ENCODE assay signal across 8 mouse cellular contexts in the genomic region with DNA sequence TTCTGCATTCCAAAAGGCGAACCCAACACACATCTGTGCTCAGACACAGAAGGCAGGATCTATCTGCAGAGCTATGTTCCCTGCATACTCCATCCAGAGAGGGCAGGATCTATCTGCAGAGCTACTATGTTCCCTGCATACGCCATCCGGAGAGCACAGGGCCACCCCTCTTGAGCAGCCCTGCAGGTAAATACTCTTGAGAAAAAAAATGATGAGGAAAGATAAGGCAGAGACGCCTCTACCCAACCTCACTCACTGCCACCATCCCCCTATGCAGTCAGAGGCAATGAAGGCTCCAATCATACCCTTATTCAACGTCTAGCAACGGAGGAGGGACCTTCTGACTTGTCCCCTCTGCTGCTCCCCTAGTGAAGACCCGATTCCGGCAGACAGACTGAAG. TPM values are rescaled to one million over a fixed set of nuclear protein-coding genes. Genes with fewer than 3 reads are reported as not detected.
A peak's percentile ranks its signal among the peaks of the same experiment; 100 is the strongest.
DNase-seq lines count a peak whose midpoint lies in the region; ATAC-seq and TF ChIP-seq lines count a peak whose summit lies in the region.
"Had no signal": no experiment of that assay in that cellular context is flagged by ENCODE, and none has a peak within 500 bp of the region (broad histone marks: within the 10 kb centered on the region; RNA-seq: fewer than 3 reads in every experiment).

No protein-coding gene starts in this region.

- 0 out of 2 replicates have a peak, but pooled peaks have one; percentile 25 for TF ChIP-seq POLR2A in embryonic fibroblast, embryonic 13.5 days (IDR thresholded peaks at IDR 0.05; ENCODE audit: low read depth, low read length)

- peaks cover 51% of the 10 kb centered on the region for H3K4me1 ChIP-seq in lung, embryonic 15.5 days
- peaks cover 11% of the 10 kb centered on the region for H3K4me1 ChIP-seq in embryonic fibroblast, embryonic 13.5 days (ENCODE audit: control insufficient read depth, insufficient read depth, low read length)
- peaks cover 15% of the 10 kb centered on the region for H3K4me1 ChIP-seq in intestine, embryonic 16.5 days (ENCODE audit: control insufficient read depth, insufficient read depth, low read length)
- peaks cover 20% of the 10 kb centered on the region for H3K4me1 ChIP-seq in neural tube, embryonic 14.5 days (ENCODE audit: control insufficient read depth, insufficient read depth, low read length)

- DNase-seq in lung, postnatal 14 days = no peak
- DNase-seq in left cerebral cortex, adult 9 months (ENCODE audit: low spot score in 2 of 2) = no peak
- no peak for DNase-seq in Muller cell, postnatal 12 days (ENCODE audit: inconsistent ontology term)
- DNase-seq: left cerebral cortex, postnatal 4 days had no signal

- WGBS in lung, embryonic 15.5 days = 19% methylated on average over 8 of the region's 8 CpGs
- WGBS in intestine, embryonic 16.5 days = 36% methylated on average over 8 of the region's 8 CpGs
- WGBS in neural tube, embryonic 14.5 days = 38% methylated on average over 8 of the region's 8 CpGs

- H3K4me2 ChIP-seq in lung, embryonic 15.5 days = peak overlapping the region; percentile 92
- H3K4me2 ChIP-seq in intestine, embryonic 16.5 days (ENCODE audit: low read depth, low read length) = peak overlapping the region; percentile 95
- H3K4me2 ChIP-seq in neural tube, embryonic 14.5 days (ENCODE audit: low read depth, low read length) = peak overlapping the region; percentile 60

- TF ChIP-seq CTCF in embryonic fibroblast, embryonic 13.5 days (IDR thresholded peaks at IDR 0.05; ENCODE audit: borderline replicate concordance, insufficient read depth, low read length) = no peak

- H3K36me3 ChIP-seq in lung, embryonic 15.5 days = no peaks in the 10 kb centered on the region
- no peaks in the 10 kb centered on the region for H3K36me3 ChIP-seq in intestine, embryonic 16.5 days (ENCODE audit: control insufficient read depth, insufficient read depth, low read length)
- no peaks in the 10 kb centered on the region for H3K36me3 ChIP-seq in neural tube, embryonic 14.5 days (ENCODE audit: control insufficient read depth, insufficient read depth, low read length)

- H3K9ac ChIP-seq in lung, embryonic 15.5 days = peak overlapping the region; percentile 77
- H3K9ac ChIP-seq in intestine, embryonic 16.5 days (ENCODE audit: low read depth, low read length) = peak overlapping the region; percentile 76
- H3K9ac ChIP-seq in neural tube, embryonic 14.5 days (replicated peaks; ENCODE audit: low read depth, low read length) = peak overlapping the region; percentile 80

- ATAC-seq in lung, embryonic 15.5 days (ENCODE audit: borderline replicate concordance, extremely low read depth, low FRiP score, low TSS enrichment) = no peak
- no peak for ATAC-seq in intestine, embryonic 16.5 days
- no peak for ATAC-seq in neural tube, embryonic 14.5 days (ENCODE audit: low read depth)

- H3K27me3 ChIP-seq in lung, embryonic 15.5 days = peaks cover 8% of the 10 kb centered on the region; the same call in 1 of the 2 replicates
- H3K27me3 ChIP-seq in intestine, embryonic 16.5 days (replicated peaks; ENCODE audit: control insufficient read depth, insufficient read depth, low read length) = 0 out of 2 replicates have a peak, but pooled peaks cover under 1% of the 10 kb centered on the region
- H3K27me3 ChIP-seq in neural tube, embryonic 14.5 days (ENCODE audit: control insufficient read depth, insufficient read depth, low read length) = peaks cover 2% of the 10 kb centered on the region; the same call in 1 of the 2 replicates

- peak overlapping the region; percentile 73 for H3K4me3 ChIP-seq in lung, embryonic 15.5 days
- peak overlapping the region; percentile 83 for H3K4me3 ChIP-seq in embryonic fibroblast, embryonic 13.5 days (ENCODE audit: insufficient read depth, low read length)
- H3K4me3 ChIP-seq in intestine, embryonic 16.5 days (ENCODE audit: low read length) = peak overlapping the region; percentile 78
- peak overlapping the region; percentile 84 for H3K4me3 ChIP-seq in neural tube, embryonic 14.5 days (ENCODE audit: low read depth, low read length)

- H3K27ac ChIP-seq in lung, embryonic 15.5 days = peak overlapping the region; percentile 92
- H3K27ac ChIP-seq in embryonic fibroblast, embryonic 13.5 days (ENCODE audit: insufficient read depth, low read length) = peak overlapping the region; percentile 76
- no peak overlapping the region; the same call in 1 of the 2 replicates for H3K27ac ChIP-seq in intestine, embryonic 16.5 days (ENCODE audit: low read length)
- H3K27ac ChIP-seq in neural tube, embryonic 14.5 days (ENCODE audit: low read depth, low read length) = peak overlapping the region; percentile 93; the same call in 1 of the 2 replicates

- H3K9me3 ChIP-seq in lung, embryonic 15.5 days = no peaks in the 10 kb centered on the region
- no peaks in the 10 kb centered on the region for H3K9me3 ChIP-seq in intestine, embryonic 16.5 days (ENCODE audit: control insufficient read depth, low read length)
- H3K9me3 ChIP-seq in neural tube, embryonic 14.5 days (ENCODE audit: control insufficient read depth, low read length) = no peaks in the 10 kb centered on the region

RNA-seq across cellular contexts. Expression of gene Rasa3, which starts 1.9 kb away (rescaled TPM):
- 42.8 and 45.6 TPM in 2 replicates for polyA plus RNA-seq in lung, embryonic 15.5 days (2015; fragmentation: Nextera tagmentation; extraction: Ambion mirVana)
- 57.2 and 62.6 TPM in 2 replicates for polyA plus RNA-seq in embryonic fibroblast, embryonic 13.5 days (2011; ENCODE audit: insufficient read length, low read depth, missing spikeins)
- 20.7 and 21.3 TPM in 2 replicates for polyA plus RNA-seq in intestine, embryonic 16.5 days (2015; fragmentation: Nextera tagmentation; extraction: Ambion mirVana)
- 34.4 and 38.3 TPM in 2 replicates for polyA plus RNA-seq in neural tube, embryonic 14.5 days (2014; fragmentation: Nextera tagmentation; extraction: Ambion mirVana)

RNA-seq across cellular contexts. Expression of gene Cfap97d2, which starts 30.2 kb away (rescaled TPM):
- 0.17 and 0.24 TPM in 2 replicates for polyA plus RNA-seq in lung, embryonic 15.5 days (2015; fragmentation: Nextera tagmentation; extraction: Ambion mirVana)
- polyA plus RNA-seq in embryonic fibroblast, embryonic 13.5 days (2011; ENCODE audit: insufficient read length, low read depth, missing spikeins) = not detected in 2 replicates
- polyA plus RNA-seq in intestine, embryonic 16.5 days (2015; fragmentation: Nextera tagmentation; extraction: Ambion mirVana) = 0.18 TPM in 1 of 2 replicates, not detected in the other
- polyA plus RNA-seq in neural tube, embryonic 14.5 days (2014; fragmentation: Nextera tagmentation; extraction: Ambion mirVana) = 0.90 and 1.2 TPM in 2 replicates
